Mouse (Mus musculus) liver, embryonic 16.5 days (tissue): Measurements from ENCODE around the gene Wbp2. TPM values are rescaled to one million over a fixed set of nuclear protein-coding genes. Genes with fewer than 3 reads are reported as not detected.

Experiments used
- ATAC-seq: fragments of 200-750 bp; cut with Nextera tagmentation; 2 replicates; pipeline ENCODE4 v1.8.0; 2017; ENCODE audit warnings: low read depth, mild to moderate bottlenecking, moderate number of reproducible peaks, moderate library complexity
- H3K27ac ChIP-seq: fragments of 300-500 bp; sonication (generic); 2 replicates; pipeline ENCODE4 v1.5.1; 2014; ENCODE audit warnings: mild to moderate bottlenecking, low read length
- H3K27me3 ChIP-seq: fragments of 300-500 bp; sonication (generic); 2 replicates; pipeline ENCODE4 v1.6.1; 2014; ENCODE audit warnings: low read depth, low read length, mixed read lengths; ENCODE audit not compliant: control insufficient read depth, insufficient read depth
- H3K36me3 ChIP-seq: fragments of 300-500 bp; sonication (generic); 2 replicates; pipeline ENCODE4 v1.6.1; 2014; ENCODE audit warnings: mild to moderate bottlenecking; ENCODE audit not compliant: control insufficient read depth, insufficient read depth
- H3K4me1 ChIP-seq: fragments of 300-500 bp; sonication (generic); 2 replicates; pipeline ENCODE4 v1.6.1; 2014; ENCODE audit warnings: low read depth, low read length, mixed read lengths; ENCODE audit not compliant: control insufficient read depth
- H3K4me2 ChIP-seq: fragments of 300-500 bp; sonication (generic); 2 replicates; pipeline ENCODE4 v1.6.1; 2014; ENCODE audit warnings: low read depth, low read length, mixed read lengths
- H3K4me3 ChIP-seq: fragments of 300-500 bp; sonication (generic); 2 replicates; pipeline ENCODE4 v1.5.1; 2014; ENCODE audit warnings: low read depth, mild to moderate bottlenecking, low read length
- H3K9ac ChIP-seq: fragments of 300-500 bp; sonication (generic); 2 replicates; pipeline ENCODE4 v1.6.1; 2014; ENCODE audit warnings: low read depth, low read length
- H3K9me3 ChIP-seq: fragments of 300-500 bp; sonication (generic); replicated peaks from 2 replicates; pipeline ENCODE4 v1.6.1; 2016; ENCODE audit warnings: low read length; ENCODE audit not compliant: control insufficient read depth
- WGBS: fragments of 180-500 bp; shearing (Covaris S2); extraction: QIAGEN DNeasy Blood & Tissue Kit; methylation state at CpG from one replicate; pipeline ENCODE4 v1.1.7; 2014; ENCODE audit not compliant: insufficient replicate concordance; 5-methylcytosine and 5-hydroxymethylcytosine counted together
- polyA plus RNA-seq: library from polyadenylated mRNA; unstranded; fragments of >200 nt; fragmentation: Nextera tagmentation; extraction: Ambion mirVana; gene quantifications from 2 replicates; pipeline ENCODE4 v1.2.1, GENCODE M21; 2015

Gene Wbp2
- polyA plus RNA-seq, 1 experiment from 2014 or later = 110 TPM

DNA sequence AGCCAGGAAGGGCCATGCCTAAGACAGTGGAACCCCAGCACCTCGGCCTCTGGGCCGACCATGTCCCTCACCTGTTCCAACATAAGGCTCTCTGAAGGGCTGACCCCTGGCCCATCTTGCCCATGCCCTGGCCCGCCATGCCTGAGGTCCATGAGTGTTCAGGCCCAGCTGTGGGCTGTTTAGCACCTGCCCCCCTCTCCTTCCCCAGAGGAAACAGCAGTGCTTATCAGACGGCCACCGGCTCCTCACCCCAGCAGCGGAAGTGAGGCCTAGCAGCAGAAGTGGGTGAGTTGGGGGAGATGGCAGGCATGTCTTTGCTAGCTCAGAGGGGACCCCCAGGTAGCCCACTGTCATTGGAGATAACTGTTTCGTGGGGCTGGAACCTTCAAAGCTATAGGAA lies 10.0 kb downstream of the Wbp2 start:
- Histone ChIP-seq H3K9ac (peak overlapping the region; percentile 83), H3K9me3 (no peaks in the 10 kb centered on the region), H3K4me3 (peak overlapping the region; percentile 68), H3K4me2 (peak overlapping the region; percentile 93), H3K36me3 (peaks cover 30% of the 10 kb centered on the region), H3K27ac (peak overlapping the region; percentile 97), H3K27me3 (no peaks in the 10 kb centered on the region), H3K4me1 (peaks cover 55% of the 10 kb centered on the region)
- 12% methylated on average over 7 of the region's 7 CpGs for WGBS
- peak; percentile 49 for ATAC-seq

DNA sequence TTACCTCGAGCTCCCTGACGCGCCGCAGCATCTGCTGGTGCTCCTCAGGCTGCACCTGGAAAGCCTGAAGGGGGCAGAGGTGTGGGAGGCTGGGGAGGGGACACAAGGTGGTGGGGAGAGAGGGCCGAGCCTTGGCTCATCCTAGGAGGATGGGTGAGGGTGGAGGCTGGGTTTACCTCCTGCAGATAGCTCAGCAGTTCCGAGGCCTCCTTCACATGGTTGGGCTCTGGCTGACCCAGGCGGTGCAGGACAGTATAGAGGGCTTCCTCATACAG lies 10.6 kb downstream of the Wbp2 start:
- no peak for ATAC-seq
- Histone ChIP-seq H3K9me3 (no peaks in the 10 kb centered on the region), H3K4me1 (peaks cover 53% of the 10 kb centered on the region), H3K27ac (peak overlapping the region; percentile 97), H3K9ac (peak overlapping the region; percentile 83), H3K4me2 (peak overlapping the region; percentile 93), H3K27me3 (no peaks in the 10 kb centered on the region), H3K4me3 (peak overlapping the region; percentile 68), H3K36me3 (peaks cover 24% of the 10 kb centered on the region)
- 33% methylated on average over 7 of the region's 7 CpGs for WGBS

GRCm38 (mm10) chr11:116075539-116076265 lies 11.1 kb downstream of the Wbp2 start:
- H3K9ac ChIP-seq = peak overlapping the region; percentile 83; the same call in 1 of the 2 replicates
- peak overlapping the region; percentile 97 for H3K27ac ChIP-seq
- H3K4me1 ChIP-seq = peaks cover 53% of the 10 kb centered on the region
- H3K27me3 ChIP-seq = no peaks in the 10 kb centered on the region
- no peaks in the 10 kb centered on the region for H3K9me3 ChIP-seq
- H3K36me3 ChIP-seq = peaks cover 19% of the 10 kb centered on the region
- H3K4me3 ChIP-seq = peak overlapping the region; percentile 68
- WGBS = 27% methylated on average over 20 of the region's 20 CpGs
- no peak for ATAC-seq
- H3K4me2 ChIP-seq = peak overlapping the region; percentile 93

GRCm38 (mm10) chr11:116074436-116074991 lies 12.3 kb downstream of the Wbp2 start:
- Histone ChIP-seq H3K9me3 (no peaks in the 10 kb centered on the region), H3K4me1 (peaks cover 44% of the 10 kb centered on the region), H3K9ac (no peak overlapping the region), H3K36me3 (peaks cover 7% of the 10 kb centered on the region), H3K4me2 (no peak overlapping the region), H3K27me3 (no peaks in the 10 kb centered on the region), H3K4me3 (no peak overlapping the region), H3K27ac (no peak overlapping the region)
- WGBS = 41% methylated on average over 7 of the region's 7 CpGs
- ATAC-seq = no peak

DNA sequence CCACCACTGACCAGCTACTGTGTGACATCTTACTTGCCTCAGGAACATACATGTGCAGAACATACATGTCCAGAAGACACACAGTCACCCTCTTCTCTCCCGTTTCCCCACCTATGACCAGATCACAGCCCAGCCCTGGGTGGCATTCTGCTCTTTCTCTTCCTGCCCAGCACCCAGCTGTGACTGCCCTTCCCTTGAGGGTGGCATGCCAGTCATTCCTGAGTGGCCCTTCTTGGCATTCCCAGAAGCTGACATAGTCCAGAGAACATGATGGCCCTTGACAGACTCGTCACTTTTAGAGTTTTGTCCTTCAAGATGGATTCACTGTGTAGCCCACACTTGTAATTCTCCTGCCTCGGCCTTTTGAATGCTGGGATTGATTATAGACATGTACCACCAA lies 14.2 kb downstream of the Wbp2 start:
- Histone ChIP-seq H3K27ac (no peak overlapping the region), H3K4me3 (no peak overlapping the region), H3K4me1 (peaks cover 25% of the 10 kb centered on the region), H3K9me3 (no peaks in the 10 kb centered on the region), H3K36me3 (no peaks in the 10 kb centered on the region), H3K27me3 (no peaks in the 10 kb centered on the region), H3K4me2 (no peak overlapping the region), H3K9ac (no peak overlapping the region)
- no peak for ATAC-seq
- WGBS = 71% methylated on average over 3 of the region's 3 CpGs

DNA sequence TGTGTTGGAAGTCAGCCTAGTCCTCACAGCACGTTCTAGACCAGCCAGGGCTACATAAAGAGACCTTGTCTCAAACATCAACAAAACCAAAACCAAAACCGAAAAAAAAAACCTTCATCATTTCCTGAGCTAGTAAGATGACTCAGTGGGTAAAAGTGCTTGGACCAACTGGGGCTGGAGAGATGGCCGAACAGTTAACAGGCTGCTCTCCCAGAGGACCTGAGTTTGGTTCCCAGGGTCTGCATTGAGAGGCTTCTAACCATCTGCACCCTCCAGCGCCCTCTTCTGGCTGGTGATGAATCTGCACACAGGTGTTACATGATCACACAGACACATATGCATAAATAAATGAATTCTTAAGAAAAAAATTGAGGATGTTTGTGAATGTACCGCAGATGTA lies 15.3 kb downstream of the Wbp2 start:
- H3K27ac ChIP-seq = no peak overlapping the region
- ATAC-seq = no peak
- H3K4me1 ChIP-seq = peaks cover 14% of the 10 kb centered on the region
- no peak overlapping the region for H3K4me2 ChIP-seq
- no peak overlapping the region for H3K4me3 ChIP-seq
- no peaks in the 10 kb centered on the region for H3K36me3 ChIP-seq
- H3K9me3 ChIP-seq = no peaks in the 10 kb centered on the region
- no peaks in the 10 kb centered on the region for H3K27me3 ChIP-seq
- no peak overlapping the region for H3K9ac ChIP-seq
- 37% methylated on average over 5 of the region's 5 CpGs for WGBS

GRCm38 (mm10) chr11:116065345-116065744 lies 21.4 kb downstream of the Wbp2 start:
- Histone ChIP-seq H3K9ac (no peak overlapping the region), H3K4me3 (no peak overlapping the region), H3K36me3 (peaks cover 7% of the 10 kb centered on the region), H3K27ac (no peak overlapping the region), H3K27me3 (no peaks in the 10 kb centered on the region), H3K4me1 (no peaks in the 10 kb centered on the region), H3K4me2 (no peak overlapping the region), H3K9me3 (no peaks in the 10 kb centered on the region)
- 82% methylated on average over 12 of the region's 12 CpGs for WGBS
- ATAC-seq = no peak

DNA sequence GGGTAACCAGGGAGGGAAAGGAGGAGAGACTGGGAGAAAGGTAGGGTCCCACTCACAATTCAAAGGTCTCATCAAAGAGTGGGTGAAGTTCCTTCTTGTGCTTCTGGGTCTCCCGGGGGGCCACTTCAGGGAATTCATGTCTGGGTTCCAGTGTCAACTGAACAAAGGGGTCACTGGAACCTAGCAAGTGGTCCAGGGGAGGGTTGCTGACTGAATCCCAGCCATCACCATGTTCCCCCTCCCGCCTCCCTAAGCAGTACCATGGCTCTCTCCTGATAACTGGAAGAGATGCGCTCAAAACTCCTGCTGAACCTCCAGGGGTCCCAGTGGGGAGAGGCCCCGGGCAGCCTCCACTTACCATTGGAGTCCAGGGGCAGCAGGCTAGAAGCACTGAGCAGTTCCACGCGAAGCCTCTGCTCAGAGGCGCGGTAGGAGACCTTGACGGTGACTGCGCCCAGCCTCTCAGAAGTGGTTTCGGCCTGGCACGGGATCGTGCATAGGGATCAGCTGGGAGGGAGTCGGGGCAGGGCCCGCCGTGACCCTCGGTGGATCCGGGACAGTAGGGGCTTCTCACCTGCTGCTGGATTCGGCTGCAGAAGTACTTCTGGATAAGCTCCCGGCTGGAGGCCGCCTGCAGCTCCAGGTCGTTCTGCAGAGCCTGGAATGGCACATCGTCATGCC lies 22.5 kb downstream of the Wbp2 start:
- ATAC-seq = no peak
- no peak overlapping the region for H3K9ac ChIP-seq
- H3K27me3 ChIP-seq = no peaks in the 10 kb centered on the region
- H3K4me1 ChIP-seq = no peaks in the 10 kb centered on the region
- no peaks in the 10 kb centered on the region for H3K9me3 ChIP-seq
- no peak overlapping the region for H3K4me3 ChIP-seq
- 78% methylated on average over 23 of the region's 23 CpGs for WGBS
- no peak overlapping the region for H3K4me2 ChIP-seq
- H3K36me3 ChIP-seq = peaks cover 9% of the 10 kb centered on the region
- no peak overlapping the region for H3K27ac ChIP-seq

DNA sequence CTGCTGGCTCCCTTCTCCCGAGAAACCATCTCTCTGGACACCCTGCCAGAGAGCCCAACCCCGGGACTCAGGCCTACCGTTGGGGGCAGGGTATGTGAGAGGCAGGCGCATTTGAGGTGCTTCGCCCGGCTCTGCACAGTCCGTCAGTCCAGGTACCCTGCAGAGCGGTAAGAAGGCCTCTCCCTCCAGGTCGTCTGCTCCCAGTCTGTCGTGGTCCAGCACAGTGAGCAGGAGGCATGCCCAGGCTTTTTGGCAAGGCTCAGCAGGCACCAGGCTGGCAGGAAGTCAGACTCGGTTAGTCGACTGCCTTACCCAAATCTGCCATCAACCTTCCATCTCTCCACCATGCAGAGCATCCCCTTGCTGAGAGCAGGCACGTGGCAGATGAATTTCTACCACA lies 23.2 kb downstream of the Wbp2 start:
- Histone ChIP-seq H3K27ac (no peak overlapping the region), H3K9ac (no peak overlapping the region), H3K4me2 (no peak overlapping the region), H3K4me3 (no peak overlapping the region), H3K27me3 (no peaks in the 10 kb centered on the region), H3K4me1 (no peaks in the 10 kb centered on the region), H3K9me3 (no peaks in the 10 kb centered on the region), H3K36me3 (peaks cover 9% of the 10 kb centered on the region)
- ATAC-seq = no peak
- WGBS = 71% methylated on average over 13 of the region's 13 CpGs
